Mouse (Mus musculus) ES-E14 (cell line): Measurements from ENCODE around the gene Dnmt3a. TPM values are rescaled to one million over a fixed set of nuclear protein-coding genes. Genes with fewer than 3 reads are reported as not detected.

ENCODE experiments used
- DNase-seq: peaks from one replicate; pipeline ENCODE4 v3.0.0-alpha.2; 2013; ENCODE audit warnings: low read depth, low spot score
- H3K27ac ChIP-seq: 2 replicates; pipeline ENCODE4 v1.5.1; 2012; ENCODE audit warnings: low read depth, mild to moderate bottlenecking, low read length, moderate library complexity, mixed read lengths; ENCODE audit not compliant: poor library complexity, insufficient read depth, severe bottlenecking
- H3K36me3 ChIP-seq: 2 replicates; pipeline ENCODE4 v1.6.1; 2012; ENCODE audit warnings: mild to moderate bottlenecking, low read length, moderate library complexity, mixed read lengths; ENCODE audit not compliant: control insufficient read depth, poor library complexity, insufficient read depth, severe bottlenecking
- H3K4me1 ChIP-seq, 2 experiments: fragments of 150-350 bp in 1 of 2; sonication (generic) in 1 of 2; 2 replicates each; pipeline ENCODE4 v1.6.1; 2012; ENCODE audit warnings: low read length in 2 of 2, mild to moderate bottlenecking in 1 of 2, mixed read lengths in 1 of 2; ENCODE audit not compliant: control insufficient read depth in 2 of 2, insufficient read depth in 2 of 2, poor library complexity in 1 of 2
- H3K4me3 ChIP-seq, 2 experiments: fragments of 150-350 bp in 1 of 2; sonication (generic) in 1 of 2; 2 replicates each; pipeline ENCODE4 v1.5.1; 2012; ENCODE audit warnings: low read length in 2 of 2, low read depth in 1 of 2, mild to moderate bottlenecking in 1 of 2, mixed read lengths in 1 of 2; ENCODE audit not compliant: insufficient read depth in 1 of 2, poor library complexity in 1 of 2, severe bottlenecking in 1 of 2
- H3K9ac ChIP-seq: 2 replicates; pipeline ENCODE4 v1.6.1; 2012; ENCODE audit warnings: low read depth, mild to moderate bottlenecking, low read length, mixed read lengths; ENCODE audit not compliant: poor library complexity, insufficient read depth, severe bottlenecking
- H3K9me3 ChIP-seq: fragments of 150-350 bp; sonication (generic); 2 replicates; pipeline ENCODE4 v1.6.1; 2012; ENCODE audit warnings: low read depth, mild to moderate bottlenecking, low read length; ENCODE audit not compliant: control insufficient read depth, insufficient read depth
- CHD2 ChIP-seq: IDR thresholded peaks from 2 replicates; pipeline ENCODE4 v1.6.1; 2014; ENCODE audit warnings: mild to moderate bottlenecking, low read depth, low read length, inconsistent platforms
- HCFC1 ChIP-seq: IDR thresholded peaks from 2 replicates; pipeline ENCODE4 v1.6.1; 2012; ENCODE audit warnings: low read length, inconsistent platforms, borderline replicate concordance; ENCODE audit not compliant: insufficient read depth
- MAFK ChIP-seq: IDR thresholded peaks from 2 replicates; pipeline ENCODE4 v1.6.1; 2014; ENCODE audit warnings: mild to moderate bottlenecking, low read depth, low read length, inconsistent platforms; ENCODE audit not compliant: insufficient read depth
- ZC3H11A ChIP-seq: IDR thresholded peaks from 2 replicates; pipeline ENCODE4 v1.6.1; 2012; ENCODE audit warnings: low read depth, mild to moderate bottlenecking, inconsistent platforms, low read length, borderline replicate concordance
- ZNF384 ChIP-seq: IDR thresholded peaks from 2 replicates; pipeline ENCODE4 v1.6.1; 2012; ENCODE audit warnings: low read depth, low read length, inconsistent platforms
- in situ Hi-C, 2 experiments: fragments of 600-800 bp; cut with MboI; formaldehyde crosslinking; loops; one replicate each; pipeline ENCODE4 v1.15.1; 2025; ENCODE audit warnings: low sequenced_read_pairs in 2 of 2, inconsistent platforms in 1 of 2; ENCODE audit not compliant: unreplicated experiment in 2 of 2
- total RNA-seq: library from RNA; depleted of rRNA; stranded (reverse); fragments of 300-350 nt; gene quantifications from 2 replicates; pipeline ENCODE4 v1.2.3, GENCODE M21; 2012

Dnmt3a gene
- total RNA-seq, 1 experiment = 77.0 TPM

GRCm38 (mm10) chr12:3761591-3762295, 44.1 kb upstream of the Dnmt3a start:
- in situ Hi-C loops = no loop called here

GRCm38 (mm10) chr12:3764191-3764804, 41.5 kb upstream of the Dnmt3a start:
- Histone ChIP-seq H3K9me3 (no peaks in the 10 kb centered on the region), H3K9ac (no peak overlapping the region), H3K27ac (no peak overlapping the region), H3K4me3 (no peak overlapping the region), H3K4me1 (no peaks in the 10 kb centered on the region), H3K36me3 (no peaks in the 10 kb centered on the region; the same call in 1 of the 2 replicates)
- in situ Hi-C loops = no loop called here
- no peak for DNase-seq
- TF ChIP-seq MAFK (no peak), HCFC1 (no peak), ZC3H11A (no peak), ZNF384 (no peak), CHD2 (no peak)

More at GRCm38 (mm10) chr12:3761591-3762295, 44.1 kb upstream of the Dnmt3a start:
- TF ChIP-seq CHD2 = no peak
- TF ChIP-seq ZNF384 = no peak
- no peak for TF ChIP-seq HCFC1
- TF ChIP-seq ZC3H11A = no peak
- no peak for TF ChIP-seq MAFK
- H3K4me1 ChIP-seq = no peaks in the 10 kb centered on the region
- H3K4me3 ChIP-seq = no peak overlapping the region
- no peak overlapping the region for H3K9ac ChIP-seq
- H3K27ac ChIP-seq = no peak overlapping the region
- no peaks in the 10 kb centered on the region for H3K9me3 ChIP-seq
- no peak for DNase-seq
- H3K36me3 ChIP-seq = no peaks in the 10 kb centered on the region; the same call in 1 of the 2 replicates

GRCm38 (mm10) chr12:3767360-3767759, 38.4 kb upstream of the Dnmt3a start:
- Histone ChIP-seq H3K4me3 (no peak overlapping the region), H3K27ac (no peak overlapping the region), H3K9ac (no peak overlapping the region), H3K36me3 (no peaks in the 10 kb centered on the region; the same call in 1 of the 2 replicates), H3K4me1 (no peaks in the 10 kb centered on the region), H3K9me3 (no peaks in the 10 kb centered on the region)
- no peak for DNase-seq
- in situ Hi-C loops = no loop called here
- TF ChIP-seq CHD2 (no peak), HCFC1 (no peak), ZC3H11A (no peak), ZNF384 (no peak)

- in situ Hi-C loops = no loop called here
- no peak for TF ChIP-seq ZC3H11A
- TF ChIP-seq MAFK = no peak
- Histone ChIP-seq H3K27ac (no peak overlapping the region), H3K4me3 (no peak overlapping the region), H3K9ac (no peak overlapping the region), H3K9me3 (no peaks in the 10 kb centered on the region), H3K4me1 (no peaks in the 10 kb centered on the region), H3K36me3 (peaks cover 2% of the 10 kb centered on the region; the same call in 1 of the 2 replicates)
- no peak for DNase-seq
These were observed 37.4 kb upstream of the Dnmt3a start for GRCm38 (mm10) chr12:3768391-3768790.
